Mouse (Mus musculus) megakaryocyte-erythroid progenitor cell, adult 5-6 weeks (primary cell): ENCODE results near the gene Vps33a. TPM values are rescaled to one million over a fixed set of nuclear protein-coding genes. Genes with fewer than 3 reads are reported as not detected.

Source experiments
- total RNA-seq, 2 experiments: library from RNA; stranded (forward) in 1 of 2; stranded (reverse) in 1 of 2; fragments of 200-1000, 215-1000 nt in 1 of 2; fragments of >200 nt in 1 of 2; fragmentation: Nextera tagmentation in 1 of 2; gene quantifications; 2 replicates each; pipeline ENCODE4 v1.2.3; 2014 to 2017

The Vps33a gene
- total RNA-seq, 2 experiments from 2014 or later: 31.6 to 35.7 TPM

Other genes starting within 250 kb of the Vps33a start
- gene Bcl7a, start 229.2 kb downstream of the Vps33a start, total RNA-seq (2014; fragmentation: Nextera tagmentation): 34.6 and 46.7 TPM in 2 replicates
- 18.7 and 26.4 TPM in 2 replicates for gene Bcl7a, start 229.2 kb downstream of the Vps33a start, total RNA-seq (2017)
- 25.0 and 30.1 TPM in 2 replicates for gene Mlxip, start 178.2 kb downstream of the Vps33a start, total RNA-seq (2014; fragmentation: Nextera tagmentation)
- 5.1 and 7.9 TPM in 2 replicates for gene Mlxip, start 178.2 kb downstream of the Vps33a start, total RNA-seq (2017)
- not detected in 2 replicates for gene Lrrc43, start 83.7 kb downstream of the Vps33a start, total RNA-seq (2014; fragmentation: Nextera tagmentation)
- gene Lrrc43, start 83.7 kb downstream of the Vps33a start, total RNA-seq (2017): not detected in 2 replicates
- gene Il31, start 83.5 kb downstream of the Vps33a start, total RNA-seq (2014; fragmentation: Nextera tagmentation): not detected in 2 replicates
- gene Il31, start 83.5 kb downstream of the Vps33a start, total RNA-seq (2017): not detected in 2 replicates
- 0.94 TPM in 1 of 2 replicates, not detected in the other for gene B3gnt4, start 62.6 kb downstream of the Vps33a start, total RNA-seq (2014; fragmentation: Nextera tagmentation)
- gene B3gnt4, start 62.6 kb downstream of the Vps33a start, total RNA-seq (2017): 0.30 and 0.38 TPM in 2 replicates
- gene Diablo, start 48.9 kb downstream of the Vps33a start, total RNA-seq (2014; fragmentation: Nextera tagmentation): 70.4 and 76.8 TPM in 2 replicates
- 49.8 and 71.1 TPM in 2 replicates for gene Diablo, start 48.9 kb downstream of the Vps33a start, total RNA-seq (2017)
- 4.2 TPM in 1 of 2 replicates, not detected in the other for gene Gm49027, start 47.5 kb downstream of the Vps33a start, total RNA-seq (2014; fragmentation: Nextera tagmentation)
- gene Gm49027, start 47.5 kb downstream of the Vps33a start, total RNA-seq (2017): 0.23 TPM in 1 of 2 replicates, not detected in the other
- gene Clip1, start 111.6 kb upstream of the Vps33a start, total RNA-seq (2014; fragmentation: Nextera tagmentation): 45.2 and 52.4 TPM in 2 replicates
- gene Clip1, start 111.6 kb upstream of the Vps33a start, total RNA-seq (2017): 45.0 and 64.8 TPM in 2 replicates
- 55.3 and 79.3 TPM in 2 replicates for gene Zcchc8, start 148.1 kb upstream of the Vps33a start, total RNA-seq (2014; fragmentation: Nextera tagmentation)
- gene Zcchc8, start 148.1 kb upstream of the Vps33a start, total RNA-seq (2017): 59.3 and 167 TPM in 2 replicates
- gene Rsrc2, start 176.4 kb upstream of the Vps33a start, total RNA-seq (2014; fragmentation: Nextera tagmentation): 108 and 119 TPM in 2 replicates
- 335 and 401 TPM in 2 replicates for gene Rsrc2, start 176.4 kb upstream of the Vps33a start, total RNA-seq (2017)
- gene Kntc1, start 176.7 kb upstream of the Vps33a start, total RNA-seq (2014; fragmentation: Nextera tagmentation): 56.1 and 72.6 TPM in 2 replicates
- gene Kntc1, start 176.7 kb upstream of the Vps33a start, total RNA-seq (2017): 29.7 and 48.6 TPM in 2 replicates